Mouse (Mus musculus) megakaryocyte progenitor cell, adult 5-6 weeks (primary cell): Measurements from ENCODE around the gene Slc25a11. TPM values are rescaled to one million over a fixed set of nuclear protein-coding genes. Genes with fewer than 3 reads are reported as not detected.

ENCODE experiments used
- ATAC-seq: replicated peaks from 2 replicates; pipeline ENCODE4 v1.8.0; 2016; ENCODE audit warnings: mild to moderate bottlenecking, moderate TSS enrichment, inconsistent platforms; ENCODE audit not compliant: poor library complexity
- total RNA-seq, 2 experiments: library from RNA; stranded (forward) in 1 of 2; stranded (reverse) in 1 of 2; fragments of 157-497, 149-512 nt in 1 of 2; fragments of 200-1000 nt in 1 of 2; gene quantifications; 2 replicates each; pipeline versions ENCODE4 v1.2.3 to v1.2.4; 2015 to 2017

Gene Slc25a11
- total RNA-seq, 2 experiments from 2014 or later, result 46.6 to 59.5 TPM

- ATAC-seq, result no peak
Measured at GRCm38 (mm10) chr11:70668335-70668770, 21.1 kb upstream of the Slc25a11 start.

- no peak for ATAC-seq
Measured at GRCm38 (mm10) chr11:70667271-70668150, 20.2 kb upstream of the Slc25a11 start.

- no peak for ATAC-seq
Measured at GRCm38 (mm10) chr11:70666687-70667086, 19.4 kb upstream of the Slc25a11 start.

- no peak for ATAC-seq
Measured at GRCm38 (mm10) chr11:70664741-70665140, 17.5 kb upstream of the Slc25a11 start.

- no peak for ATAC-seq
Measured at GRCm38 (mm10) chr11:70663957-70664356, 16.7 kb upstream of the Slc25a11 start.

- no peak for ATAC-seq
Measured at GRCm38 (mm10) chr11:70663101-70663500, 15.8 kb upstream of the Slc25a11 start.

- ATAC-seq, result no peak
Measured at GRCm38 (mm10) chr11:70660571-70660970, 13.3 kb upstream of the Slc25a11 start.

GRCm38 (mm10) chr11:70658942-70659341 lies 11.7 kb upstream of the Slc25a11 start:
- no peak for ATAC-seq

- no peak for ATAC-seq
Measured at GRCm38 (mm10) chr11:70658521-70658920, 11.2 kb upstream of the Slc25a11 start.

- no peak for ATAC-seq
Measured at GRCm38 (mm10) chr11:70657991-70658390, 10.7 kb upstream of the Slc25a11 start.

- no peak for ATAC-seq
Measured at GRCm38 (mm10) chr11:70657573-70657972, 10.3 kb upstream of the Slc25a11 start.

- ATAC-seq, result no peak
Measured at GRCm38 (mm10) chr11:70656964-70657363, 9.7 kb upstream of the Slc25a11 start, which contains the start of gene Eno3. TSS of gene Eno3 (plus strand) at chr11:70657202.

- no peak for ATAC-seq
Measured at GRCm38 (mm10) chr11:70656456-70656927, 9.2 kb upstream of the Slc25a11 start.

GRCm38 (mm10) chr11:70655571-70656455 lies 8.5 kb upstream of the Slc25a11 start:
- ATAC-seq, result 0 out of 2 replicates have a peak, but pooled peaks have one; percentile 6

GRCm38 (mm10) chr11:70654923-70655570 lies 7.8 kb upstream of the Slc25a11 start:
- peak; percentile 38 for ATAC-seq

GRCm38 (mm10) chr11:70654198-70654922 lies 7.1 kb upstream of the Slc25a11 start, which contains the start of gene Pfn1:
TSS of gene Pfn1 (minus strand) at chr11:70654644.
- ATAC-seq, result peak; percentile 49

- ATAC-seq, result peak; percentile 11
Measured at GRCm38 (mm10) chr11:70653345-70654197, 6.3 kb upstream of the Slc25a11 start.

GRCm38 (mm10) chr11:70652884-70653344 lies 5.6 kb upstream of the Slc25a11 start:
- ATAC-seq, result no peak
